Mouse (Mus musculus) cortical plate, adult 2 months (tissue): ENCODE measurements around the gene Hecw2. TPM values are rescaled to one million over a fixed set of nuclear protein-coding genes. Genes with fewer than 3 reads are reported as not detected.
A peak's percentile ranks its signal among the peaks of the same experiment; 100 is the strongest.

ENCODE experiments used
- H3K27ac ChIP-seq: fragments of 200-500 bp; 2 replicates; pipeline ENCODE4 v1.5.1; 2012; ENCODE audit warnings: low read length, control low read depth, inconsistent platforms; ENCODE audit not compliant: insufficient read depth
- H3K4me1 ChIP-seq: fragments of 200-500 bp; 2 replicates; pipeline ENCODE4 v1.6.1; 2011; ENCODE audit warnings: low read length; ENCODE audit not compliant: control insufficient read depth, insufficient read depth
- H3K4me3 ChIP-seq: fragments of 200-500 bp; 2 replicates; pipeline ENCODE4 v1.5.1; 2011; ENCODE audit warnings: mild to moderate bottlenecking, low read length, control low read depth; ENCODE audit not compliant: insufficient read depth
- CTCF ChIP-seq: fragments of 200-500 bp; IDR thresholded peaks from 2 replicates; pipeline ENCODE4 v1.5.1; 2011; ENCODE audit warnings: mild to moderate bottlenecking, control low read depth, low read length; ENCODE audit not compliant: insufficient read depth; ENCODE audit errors: extremely low read depth
- POLR2A ChIP-seq: fragments of 200-500 bp; IDR thresholded peaks from 2 replicates; pipeline ENCODE4 v1.6.1; 2011; ENCODE audit warnings: mild to moderate bottlenecking, low read length, control low read depth; ENCODE audit not compliant: insufficient read depth; ENCODE audit errors: extremely low read depth
- polyA plus RNA-seq: library from polyadenylated mRNA; depleted of rRNA; stranded (reverse); fragments of >200 nt; gene quantifications from 2 replicates; pipeline ENCODE4 v1.2.3, GENCODE M21; 2012

Hecw2 gene
- polyA plus RNA-seq, 1 experiment, result 10.8 TPM

DNA sequence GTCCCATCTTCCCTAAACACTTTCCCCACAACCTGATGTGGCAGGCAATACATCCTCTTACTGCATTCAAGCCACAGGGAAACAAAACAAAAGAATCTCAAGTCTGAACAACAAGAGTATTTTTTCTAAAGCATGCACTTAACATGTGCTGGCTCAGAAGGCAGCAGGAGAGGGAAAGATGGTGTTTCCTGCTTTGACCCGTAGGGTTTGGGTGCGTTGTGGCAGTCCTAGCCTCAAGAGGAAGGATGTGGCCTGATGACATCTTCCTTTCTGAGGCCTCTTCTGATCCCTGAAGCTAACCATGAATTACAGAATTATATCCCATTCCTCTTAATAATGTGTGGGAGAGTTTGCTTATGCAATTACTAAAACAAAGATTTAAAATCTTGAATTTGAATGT, 249.2 kb downstream of the Hecw2 start:
- H3K4me1 ChIP-seq, result peaks cover 6% of the 10 kb centered on the region; the same call in 1 of the 2 replicates
- TF ChIP-seq POLR2A (no peak), CTCF (no peak)
- no peak overlapping the region for H3K4me3 ChIP-seq
- no peak overlapping the region for H3K27ac ChIP-seq

DNA sequence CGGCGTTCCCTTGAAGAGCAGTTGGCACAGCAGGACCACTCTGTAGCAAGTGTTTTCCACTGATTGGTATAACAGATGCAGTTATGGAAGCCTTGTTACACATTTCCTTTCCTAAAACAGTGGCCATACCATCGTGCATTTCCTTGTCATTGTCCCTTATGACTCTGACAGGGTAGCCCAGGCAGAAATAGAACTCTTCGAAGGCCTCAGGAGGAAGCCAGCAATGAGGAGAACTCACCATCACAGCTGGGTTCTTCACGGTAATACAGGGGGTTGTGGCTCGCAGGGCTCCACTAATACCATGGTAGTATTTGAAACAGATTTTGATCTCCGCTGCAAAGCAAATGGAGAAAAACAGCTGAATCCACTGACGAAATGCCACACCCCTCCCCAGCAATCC, 252.5 kb downstream of the Hecw2 start:
- H3K27ac ChIP-seq, result no peak overlapping the region
- TF ChIP-seq POLR2A, result no peak
- no peak for TF ChIP-seq CTCF
- peaks cover 12% of the 10 kb centered on the region; the same call in 1 of the 2 replicates for H3K4me1 ChIP-seq
- no peak overlapping the region for H3K4me3 ChIP-seq

DNA sequence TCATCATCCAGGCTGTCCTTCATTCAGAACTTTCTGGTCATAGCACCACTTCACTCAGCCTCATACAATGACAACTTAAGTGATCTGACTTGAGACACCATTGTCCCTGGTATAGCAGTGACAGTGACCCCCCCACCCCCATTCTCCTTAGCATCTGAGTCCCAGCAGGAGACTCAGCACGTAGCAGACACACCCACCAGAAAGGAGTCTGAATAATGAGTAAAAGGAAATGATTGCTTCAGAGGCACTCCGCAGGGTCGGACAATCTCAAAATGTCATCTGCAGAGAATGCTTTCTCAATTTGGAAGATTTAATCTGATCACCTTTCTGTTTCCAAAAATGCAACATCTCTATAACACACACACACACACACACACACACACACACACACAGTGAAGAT, 253.4 kb downstream of the Hecw2 start:
- TF ChIP-seq POLR2A (no peak), CTCF (no peak)
- peaks cover 14% of the 10 kb centered on the region for H3K4me1 ChIP-seq
- no peak overlapping the region for H3K4me3 ChIP-seq
- H3K27ac ChIP-seq, result no peak overlapping the region

DNA sequence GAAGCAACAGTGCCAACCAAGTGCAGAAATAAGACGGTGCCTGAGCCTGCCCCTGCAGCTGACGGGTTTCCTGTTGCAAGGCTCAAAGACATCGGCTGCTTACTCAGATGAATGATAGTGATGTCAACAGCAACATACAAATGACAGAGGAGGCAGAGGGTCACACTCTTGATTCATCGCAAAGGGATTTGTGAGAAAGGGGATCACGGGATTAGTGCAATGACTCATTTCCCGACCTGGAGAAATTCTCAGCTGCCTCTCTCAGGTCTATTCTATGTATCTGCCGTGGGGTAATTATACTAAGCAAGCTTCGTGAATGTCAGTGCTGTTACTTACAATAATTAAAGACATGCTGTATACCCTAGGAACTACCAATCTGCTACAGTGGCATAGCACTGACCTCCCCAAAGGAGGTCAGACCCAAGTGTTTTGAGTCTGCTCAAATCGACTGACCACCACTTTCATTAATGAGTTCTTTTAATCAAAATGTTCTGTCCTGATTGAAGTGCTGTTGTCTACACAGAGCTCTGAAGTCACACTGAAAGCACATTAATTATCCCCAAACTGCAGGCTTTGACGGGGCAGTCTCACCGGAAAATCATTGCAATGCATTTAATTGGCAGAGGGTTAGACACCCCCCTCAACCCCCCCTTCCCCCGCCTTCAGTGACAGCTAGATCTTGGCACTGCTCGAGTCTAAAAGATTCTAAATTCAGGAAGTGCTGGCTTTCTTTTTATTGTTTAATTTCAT, 254.5 kb downstream of the Hecw2 start:
- no peak for TF ChIP-seq CTCF
- no peak for TF ChIP-seq POLR2A
- no peak overlapping the region for H3K27ac ChIP-seq
- H3K4me1 ChIP-seq, result peaks cover 12% of the 10 kb centered on the region
- peak overlapping the region; percentile 6; the same call in 1 of the 2 replicates for H3K4me3 ChIP-seq

DNA sequence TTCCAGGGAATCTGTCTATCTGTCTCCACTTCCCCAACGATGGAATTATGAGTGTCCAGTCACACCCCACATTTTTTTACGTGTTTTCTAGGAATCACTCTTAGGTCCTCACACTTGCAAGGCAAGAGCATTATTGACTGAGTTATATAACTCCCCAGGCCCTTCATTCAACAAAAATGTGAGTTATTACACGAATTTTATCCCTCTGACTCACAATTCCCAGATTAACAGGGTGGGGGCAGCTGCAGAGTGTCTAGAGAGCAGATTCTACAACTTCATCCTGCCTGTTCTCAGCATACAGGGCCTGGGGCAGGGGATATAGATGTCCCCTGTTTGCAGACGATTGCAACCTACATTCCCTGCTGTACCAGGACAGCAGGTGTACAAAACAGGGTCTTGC, 255.7 kb downstream of the Hecw2 start:
- no peak overlapping the region for H3K4me3 ChIP-seq
- H3K27ac ChIP-seq, result no peak overlapping the region
- peaks cover 8% of the 10 kb centered on the region for H3K4me1 ChIP-seq
- TF ChIP-seq CTCF, result no peak
- no peak for TF ChIP-seq POLR2A

DNA sequence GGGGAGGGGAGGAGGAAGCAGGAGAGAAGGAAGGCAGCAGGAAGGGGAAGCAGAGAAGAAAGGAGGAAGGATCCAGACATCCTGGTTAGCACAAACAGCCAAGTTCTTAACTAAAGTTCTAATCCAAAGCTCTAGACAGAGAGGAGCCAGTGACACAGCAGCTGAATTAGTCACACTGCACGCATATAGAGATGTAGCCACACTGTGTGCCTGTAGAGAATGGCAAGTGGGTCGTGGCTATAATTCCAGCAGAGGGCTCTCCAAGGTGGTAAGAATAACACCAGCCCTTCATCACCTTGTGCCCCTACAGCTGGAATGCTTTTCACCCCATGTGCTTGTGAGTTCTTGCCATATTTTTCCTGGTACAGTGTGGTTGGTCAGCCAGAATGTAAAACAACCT, 261.7 kb downstream of the Hecw2 start:
- TF ChIP-seq POLR2A (no peak), CTCF (no peak)
- no peak overlapping the region for H3K4me3 ChIP-seq
- H3K27ac ChIP-seq, result no peak overlapping the region
- peaks cover 2% of the 10 kb centered on the region; the same call in 1 of the 2 replicates for H3K4me1 ChIP-seq

DNA sequence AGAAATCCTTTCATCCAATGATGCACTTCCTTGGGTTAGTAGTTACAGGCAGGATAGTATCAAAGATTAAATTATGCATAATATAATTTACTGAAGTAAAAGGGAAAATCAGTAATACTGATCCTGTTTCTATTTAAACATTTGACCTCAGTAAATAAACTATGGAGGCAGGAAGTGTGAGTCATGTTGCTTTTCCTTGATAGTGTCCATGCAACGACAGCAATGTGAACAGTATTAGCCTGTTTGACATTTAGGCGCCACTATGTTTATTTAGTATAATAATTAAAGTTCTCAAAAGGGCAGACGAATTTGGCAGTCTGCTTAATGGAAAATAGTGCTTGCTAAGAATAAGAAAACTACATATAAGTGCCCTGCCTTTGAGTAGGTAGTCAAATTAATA, 263.7 kb downstream of the Hecw2 start:
- Histone ChIP-seq H3K4me1 (no peaks in the 10 kb centered on the region), H3K4me3 (no peak overlapping the region), H3K27ac (no peak overlapping the region)
- TF ChIP-seq CTCF (no peak), POLR2A (no peak)

DNA sequence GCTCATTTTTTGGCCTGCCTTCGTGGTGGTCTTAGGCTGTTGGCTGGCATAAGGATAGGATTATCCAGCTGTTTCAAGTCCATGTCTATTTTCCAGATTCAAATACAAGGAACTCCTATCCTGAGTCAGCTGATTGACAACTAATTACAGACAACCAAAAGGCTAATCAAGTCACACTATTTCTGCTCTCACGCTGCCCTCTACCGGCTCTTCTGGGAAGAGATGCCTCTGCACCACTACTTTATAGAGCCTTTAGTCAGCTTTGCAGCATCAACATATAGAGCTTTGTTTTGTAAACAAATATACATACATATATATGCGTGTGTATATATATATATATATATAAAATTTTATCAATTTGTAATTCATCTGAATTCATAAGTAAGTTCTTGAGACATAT, 267.4 kb downstream of the Hecw2 start:
- H3K4me1 ChIP-seq, result no peaks in the 10 kb centered on the region
- H3K27ac ChIP-seq, result no peak overlapping the region
- no peak overlapping the region for H3K4me3 ChIP-seq
- peak; percentile 51 for TF ChIP-seq CTCF
- no peak for TF ChIP-seq POLR2A

DNA sequence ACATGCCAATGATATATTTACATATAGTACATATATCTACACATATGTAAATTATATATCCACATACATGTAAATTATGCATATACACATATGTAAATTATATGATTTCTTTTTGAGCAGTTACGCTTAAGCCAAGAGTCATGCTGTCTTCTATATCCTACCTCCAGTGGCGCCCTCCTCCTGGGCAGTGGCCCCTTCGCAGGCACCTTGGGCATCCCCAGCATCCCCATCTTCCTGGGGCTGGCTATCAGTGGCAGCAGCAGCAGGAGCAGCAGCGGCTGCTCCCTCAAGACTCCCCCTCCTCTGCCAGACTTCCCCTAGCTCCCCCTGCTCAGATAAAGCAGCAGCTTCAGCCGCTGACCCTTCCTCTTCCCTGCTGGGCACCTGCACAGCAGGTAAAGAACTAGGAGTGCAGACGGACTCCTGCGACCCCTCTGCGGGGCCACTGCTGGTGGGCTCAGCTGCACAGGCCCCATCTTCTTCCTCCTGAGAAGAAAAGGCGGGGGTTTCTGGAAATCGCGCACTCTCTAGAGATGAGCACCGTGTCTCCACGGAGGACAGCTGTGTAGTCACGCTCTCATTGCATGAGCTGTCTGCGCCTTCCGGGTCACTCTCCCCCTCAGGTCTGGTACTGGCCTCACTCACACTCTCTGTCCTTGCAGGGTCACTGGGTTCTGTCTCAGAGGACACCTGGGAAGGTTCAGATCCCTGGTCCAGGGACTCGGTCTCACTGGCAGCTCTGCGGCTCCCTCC, 269.6 kb downstream of the Hecw2 start:
- Histone ChIP-seq H3K27ac (no peak overlapping the region), H3K4me1 (no peaks in the 10 kb centered on the region), H3K4me3 (no peak overlapping the region)
- TF ChIP-seq POLR2A (no peak), CTCF (no peak)

DNA sequence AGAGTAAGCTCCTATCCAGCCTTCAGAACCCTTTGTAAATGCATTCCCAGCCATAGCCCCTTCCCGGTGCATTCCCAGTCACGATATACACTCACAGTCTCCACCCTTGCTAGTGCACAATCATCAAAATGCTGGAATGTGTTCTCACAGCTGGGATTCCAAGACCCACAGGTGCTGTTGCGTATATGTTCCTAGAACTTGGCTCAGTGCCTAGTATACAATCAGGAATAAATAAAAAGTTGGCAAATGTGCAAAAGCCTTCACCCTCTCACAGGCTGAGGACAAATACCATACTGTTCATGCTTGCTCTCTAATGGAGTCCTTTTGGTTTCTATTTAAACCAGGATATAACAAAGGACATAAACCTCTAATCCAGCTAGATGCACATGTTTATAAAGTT, 283.1 kb downstream of the Hecw2 start:
- Histone ChIP-seq H3K4me3 (no peak overlapping the region), H3K27ac (no peak overlapping the region), H3K4me1 (no peaks in the 10 kb centered on the region)
- TF ChIP-seq POLR2A (no peak), CTCF (no peak)
